Mouse (Mus musculus): ENCODE measurements around the gene Gm26620.

Gene Gm26620

DNA sequence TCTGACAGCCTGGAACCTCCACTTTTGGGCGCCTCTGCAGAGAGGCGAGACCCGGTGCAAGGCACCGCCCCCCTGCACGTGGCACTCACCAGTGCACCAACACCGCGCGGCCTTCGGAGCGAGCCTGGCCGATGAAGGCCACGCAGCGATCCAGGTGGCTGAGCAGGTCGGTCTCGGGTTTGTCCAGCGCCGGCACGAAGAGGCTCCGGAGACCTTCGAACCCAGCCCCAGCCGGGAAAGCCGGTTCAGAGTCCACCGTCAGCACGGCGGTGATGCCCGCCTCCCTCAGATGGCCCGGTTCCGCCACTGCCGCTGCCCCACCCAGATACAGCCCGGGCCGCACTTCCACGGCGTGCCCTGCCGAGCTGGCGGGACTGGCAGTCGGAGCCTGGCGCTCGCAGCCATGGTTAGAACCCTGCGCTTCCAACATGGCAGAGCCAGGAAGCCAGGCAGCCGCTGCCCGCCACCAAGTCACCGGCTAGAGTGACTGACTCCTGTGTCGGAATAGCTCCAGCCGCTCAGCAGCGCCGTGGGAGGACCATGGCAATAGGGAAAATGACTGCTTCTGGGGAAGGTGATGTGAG lies at the start of gene Gm26620, which contains the start of gene Dusp12:
Gm26620 (plus strand) TSS at position 88 of the 584 bp plus-strand sequence.
Dusp12 (minus strand) TSS at position 563 of the 584 bp plus-strand sequence.
- DNase-seq: peak; percentile 83

DNA sequence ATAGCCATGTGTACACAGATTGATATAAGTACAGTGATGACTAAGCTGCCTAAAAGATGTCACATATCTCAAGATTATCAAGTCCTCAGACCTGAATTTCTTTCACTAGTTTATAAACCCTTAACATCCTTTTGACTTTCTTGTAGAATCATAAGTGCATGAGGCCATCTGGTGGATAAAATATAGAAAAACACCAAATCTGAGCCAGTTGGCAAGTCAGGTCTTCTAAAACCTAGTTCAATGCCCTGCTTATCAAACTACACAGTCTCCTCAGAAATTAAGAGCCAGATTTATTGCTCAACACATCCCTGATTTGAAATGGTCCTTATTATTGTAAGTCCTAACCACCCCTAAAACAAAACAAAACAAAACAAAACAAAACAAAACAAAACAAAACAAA lies 45.2 kb upstream of the Gm26620 start:
- no peak for DNase-seq

DNA sequence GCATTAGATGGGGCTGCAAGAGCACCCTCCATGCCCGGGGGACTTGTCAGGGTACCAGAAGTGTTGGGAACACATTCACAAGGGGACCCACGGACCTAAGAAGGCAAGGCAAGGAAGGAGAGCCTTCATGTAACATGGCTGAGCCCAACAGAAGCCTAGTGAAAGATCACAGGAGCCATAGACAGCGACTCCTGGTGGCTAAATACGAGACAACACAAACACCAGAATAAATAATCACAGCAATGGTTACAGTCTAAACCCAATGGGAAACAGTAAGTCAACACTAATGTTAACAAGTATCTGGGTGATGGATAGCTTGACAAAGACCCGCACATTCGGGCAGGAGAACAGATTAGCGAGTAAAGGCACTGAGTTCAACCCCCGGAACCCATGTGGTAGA lies 40.5 kb upstream of the Gm26620 start:
- no peak for DNase-seq

DNA sequence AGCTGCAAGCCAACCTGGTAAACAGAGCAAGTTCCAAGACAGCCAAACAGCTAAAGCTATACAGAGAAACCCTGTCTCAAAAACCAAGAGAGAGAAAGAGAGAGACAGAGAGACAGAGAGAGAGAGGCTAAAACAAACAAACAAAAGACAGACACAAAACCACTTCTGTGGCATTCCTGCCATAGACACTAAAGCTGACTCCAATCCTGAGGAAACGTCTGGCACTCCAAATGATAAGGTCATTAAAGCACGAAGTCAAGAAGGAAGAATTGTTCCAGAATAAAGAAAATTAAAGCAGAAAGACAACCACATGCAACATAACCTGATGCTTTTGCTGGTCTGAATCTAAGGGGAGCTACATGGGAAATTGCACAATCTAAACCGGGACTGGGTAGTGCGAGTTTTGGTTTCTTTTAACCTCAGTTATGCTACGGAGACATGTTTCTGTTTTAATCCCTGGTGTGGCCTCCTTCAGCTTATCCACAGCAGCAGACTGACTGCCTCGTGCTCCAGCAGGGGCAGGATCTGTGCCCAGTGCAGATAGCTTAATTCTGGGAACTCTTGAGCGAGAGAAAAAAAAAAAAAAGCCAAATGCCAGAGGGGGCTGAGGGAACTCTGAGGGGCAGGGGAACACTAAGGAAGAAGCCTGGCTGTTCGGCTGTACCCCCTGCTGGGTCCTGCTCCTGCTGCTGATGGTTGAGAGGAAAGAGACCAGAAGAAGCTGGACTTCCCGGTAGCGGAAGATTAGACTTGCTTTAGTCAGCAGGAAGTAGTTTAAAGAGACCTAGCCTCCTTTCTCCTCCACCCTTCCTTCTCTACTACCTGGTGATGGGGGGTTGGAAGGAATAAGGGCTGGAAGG lies 39.2 kb upstream of the Gm26620 start:
- no peak for DNase-seq

DNA sequence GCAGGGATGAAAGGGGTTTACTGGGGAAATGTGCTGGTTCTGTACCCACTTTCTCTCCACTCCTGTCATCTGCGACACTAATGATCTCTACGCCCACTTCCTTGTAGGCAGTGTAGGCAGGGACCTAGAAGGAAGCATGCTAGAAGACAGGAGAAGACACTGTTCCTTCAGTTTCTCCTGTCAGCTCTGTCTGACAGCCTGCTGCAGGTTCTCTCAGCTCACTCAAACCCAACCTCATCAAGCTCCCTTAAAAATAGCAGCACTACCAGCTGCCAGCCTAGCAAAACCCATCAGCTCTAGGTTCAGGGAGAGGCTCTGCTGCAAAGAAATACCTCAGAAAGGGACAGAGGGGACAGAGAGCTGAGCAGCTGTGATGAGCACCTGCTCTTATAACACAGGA lies 34.9 kb upstream of the Gm26620 start:
- no peak for DNase-seq

DNA sequence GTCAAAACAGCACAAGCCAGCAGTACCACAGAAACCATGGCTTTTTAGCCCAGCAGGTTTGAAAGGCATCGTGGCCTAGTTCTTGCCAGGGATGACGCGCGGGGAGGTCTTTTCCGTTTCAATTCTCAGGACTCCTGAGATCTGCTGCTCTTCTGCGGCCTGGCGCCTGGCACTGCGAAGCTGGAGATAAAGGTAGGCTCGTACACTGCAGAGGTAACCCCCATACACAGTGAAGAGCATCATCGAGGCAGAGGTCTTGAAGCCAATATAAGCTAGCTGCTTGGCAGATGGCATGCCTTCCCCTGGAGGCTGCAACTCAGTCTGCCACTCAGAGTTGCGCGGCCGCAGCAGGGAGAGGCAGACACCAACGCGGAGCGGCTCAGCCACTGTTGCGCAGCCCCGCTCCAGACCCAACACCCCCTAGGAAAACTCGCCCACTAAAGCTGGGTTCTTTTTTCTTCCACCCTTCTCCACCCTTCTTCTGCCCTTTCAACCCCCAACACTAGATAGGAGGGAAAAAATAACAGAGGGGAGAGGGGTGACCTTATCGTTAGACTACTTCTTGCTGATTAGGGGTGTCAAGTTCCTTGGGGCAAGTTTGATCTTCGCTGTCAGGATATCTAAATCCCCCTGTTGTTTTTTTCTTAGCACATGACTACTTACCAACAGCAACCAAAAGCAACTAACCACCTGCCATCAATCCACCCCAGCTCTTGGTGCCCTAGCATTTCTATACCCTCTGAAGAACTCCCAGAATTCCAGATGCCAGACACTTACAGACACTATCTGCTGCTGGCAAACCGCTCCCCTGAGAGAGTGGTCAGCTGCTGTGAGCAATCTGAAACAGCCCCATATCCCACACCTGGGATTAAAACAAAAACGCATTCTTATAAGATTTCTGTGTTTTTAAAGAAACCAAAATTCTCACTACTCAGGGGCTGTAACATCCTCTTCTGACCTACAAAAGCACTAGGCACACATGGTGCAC lies 33.9 kb upstream of the Gm26620 start:
- DNase-seq: no peak

DNA sequence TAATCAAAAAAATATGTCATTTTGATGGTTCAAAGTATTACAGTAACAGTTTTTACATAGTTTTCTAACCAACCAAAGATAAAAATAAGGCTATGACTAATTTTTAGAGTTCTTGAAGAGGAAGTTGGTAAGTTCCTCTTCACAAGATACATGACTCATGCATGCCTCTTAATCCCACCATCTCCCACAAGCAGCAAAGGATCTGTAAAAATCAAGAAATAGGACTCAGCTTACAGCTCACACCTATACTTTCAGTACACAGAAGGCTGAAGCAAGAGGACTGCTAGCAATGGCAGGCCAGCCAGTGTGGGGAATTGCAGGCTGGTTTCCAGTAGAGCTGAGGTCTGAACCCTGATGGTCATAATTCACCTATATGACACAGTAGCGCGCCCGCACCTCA lies 31.3 kb upstream of the Gm26620 start:
- DNase-seq: no peak

DNA sequence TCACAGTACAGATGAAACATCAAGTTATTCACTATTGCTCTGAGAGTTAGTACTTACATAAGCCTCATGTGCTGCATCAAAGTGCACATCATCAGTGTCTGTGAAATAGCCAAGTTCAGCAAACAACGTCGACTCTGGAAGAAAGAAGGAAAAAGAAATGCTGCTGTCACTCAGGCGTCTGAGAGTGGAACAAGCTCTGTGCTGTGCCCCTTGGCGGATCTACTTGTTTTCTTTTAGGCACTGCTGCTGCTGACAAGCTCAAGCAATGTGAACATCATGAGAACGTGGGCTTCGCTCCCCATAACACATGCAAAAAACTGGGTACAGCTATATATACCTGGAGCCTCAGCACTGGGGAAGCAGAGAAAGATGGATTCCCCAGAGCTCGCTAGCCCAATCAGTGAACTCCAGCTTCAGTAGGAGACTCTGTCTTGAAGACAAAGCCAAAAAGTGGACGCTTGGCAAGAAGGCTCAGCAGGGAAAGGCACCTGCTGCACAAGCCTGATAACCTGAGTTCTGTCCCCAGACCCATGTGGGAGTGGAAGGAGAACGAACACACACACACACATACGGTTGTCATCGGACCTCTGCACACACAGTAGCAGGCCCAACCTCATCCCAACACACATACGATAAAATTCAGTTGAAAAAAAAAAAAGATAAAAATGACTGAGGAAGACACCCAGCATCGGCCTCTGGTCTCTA lies 29.7 kb upstream of the Gm26620 start:
- no peak for DNase-seq

DNA sequence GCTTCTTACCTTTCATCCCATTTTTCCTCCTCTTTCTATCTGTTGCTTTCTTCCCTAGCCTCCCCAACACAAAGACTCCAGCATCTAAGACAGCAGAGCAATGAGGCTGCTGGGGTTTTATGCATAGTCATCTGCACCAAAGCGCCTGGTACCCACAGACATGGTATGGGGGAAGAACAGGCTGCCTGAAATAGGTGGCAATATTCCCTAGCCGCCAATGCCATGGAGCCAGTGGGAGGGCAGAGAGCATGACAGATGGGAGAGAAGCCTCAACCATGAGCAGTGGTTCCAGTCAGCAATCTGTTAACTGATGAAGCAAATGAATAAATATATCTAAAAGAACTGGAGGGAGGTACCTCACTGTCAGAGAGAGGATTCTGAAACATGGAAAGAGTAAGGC lies 27.5 kb upstream of the Gm26620 start:
- no peak for DNase-seq

DNA sequence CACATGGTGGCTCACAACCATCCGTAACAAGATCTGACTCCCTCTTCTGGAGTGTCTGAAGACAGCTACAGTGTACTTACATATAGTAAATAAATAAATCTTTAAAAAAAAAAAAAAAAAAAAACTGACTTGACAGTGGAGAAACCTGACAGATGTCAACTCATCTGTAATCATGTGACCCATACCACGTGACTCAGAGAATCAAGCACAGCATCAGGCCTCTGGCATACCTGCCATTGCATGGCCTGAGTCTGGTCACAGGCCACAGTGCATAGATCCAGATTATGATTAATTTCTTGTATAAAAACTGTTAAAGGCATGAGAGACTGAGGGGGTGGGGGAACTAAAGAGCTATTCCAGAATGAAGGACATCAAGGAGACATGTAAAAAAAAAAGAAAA lies 26.0 kb upstream of the Gm26620 start:
- no peak for DNase-seq

- no peak for DNase-seq
These were observed 23.0 kb upstream of the Gm26620 start for GRCm38 (mm10) chr1:170861671-170862434.

DNA sequence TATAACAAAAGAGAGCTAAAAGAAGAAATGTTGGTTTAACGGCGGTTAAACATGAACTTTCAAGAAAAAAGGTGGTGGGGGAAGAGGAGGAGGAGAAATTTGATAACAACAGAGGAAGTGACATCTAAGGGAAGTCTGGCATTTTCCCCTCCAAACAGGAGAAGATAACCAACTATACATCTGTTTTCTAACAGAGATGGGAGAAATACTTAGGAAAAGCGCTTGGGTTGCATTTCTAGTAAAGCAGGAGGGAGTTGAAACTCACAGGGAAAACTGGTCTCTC lies 22.5 kb upstream of the Gm26620 start:
- no peak for DNase-seq

DNA sequence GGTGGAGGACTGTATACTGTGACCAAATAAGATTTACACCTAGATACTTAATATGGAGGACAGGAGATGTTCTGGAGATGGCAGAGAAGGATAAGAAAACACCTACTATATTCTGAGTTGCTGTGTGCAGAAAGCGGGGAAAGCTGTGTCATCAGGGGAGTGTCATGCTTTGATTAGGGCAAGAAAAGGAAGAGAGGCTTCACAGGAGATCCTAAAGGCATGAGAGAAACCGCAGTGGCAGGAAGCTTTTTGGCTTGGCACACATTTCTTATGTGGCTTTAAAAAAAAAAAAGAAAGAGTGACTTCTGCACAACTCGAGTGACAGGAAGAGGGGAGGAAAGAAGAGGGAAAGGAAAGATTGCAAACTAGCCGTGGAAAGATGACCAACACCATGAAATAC lies 21.8 kb upstream of the Gm26620 start:
- no peak for DNase-seq

DNA sequence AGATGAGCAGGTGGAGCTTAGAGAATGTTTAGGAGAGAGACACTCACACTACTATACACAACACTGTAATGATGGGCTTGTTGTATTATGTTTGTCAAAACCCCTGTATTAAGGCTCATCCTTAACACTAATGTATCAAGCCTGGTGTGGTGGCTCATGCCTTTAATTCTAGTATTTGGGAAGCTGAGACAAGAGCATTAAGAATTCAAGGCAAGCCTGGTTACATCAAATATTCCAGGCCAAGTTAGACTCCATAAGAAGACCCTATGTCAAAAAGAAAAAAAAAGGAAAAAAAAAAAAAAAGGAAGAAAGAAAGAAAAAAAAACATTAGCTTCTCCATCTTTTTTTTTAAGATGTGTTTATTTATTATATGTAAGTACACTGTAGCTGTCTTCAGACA lies 20.6 kb upstream of the Gm26620 start:
- no peak for DNase-seq

DNA sequence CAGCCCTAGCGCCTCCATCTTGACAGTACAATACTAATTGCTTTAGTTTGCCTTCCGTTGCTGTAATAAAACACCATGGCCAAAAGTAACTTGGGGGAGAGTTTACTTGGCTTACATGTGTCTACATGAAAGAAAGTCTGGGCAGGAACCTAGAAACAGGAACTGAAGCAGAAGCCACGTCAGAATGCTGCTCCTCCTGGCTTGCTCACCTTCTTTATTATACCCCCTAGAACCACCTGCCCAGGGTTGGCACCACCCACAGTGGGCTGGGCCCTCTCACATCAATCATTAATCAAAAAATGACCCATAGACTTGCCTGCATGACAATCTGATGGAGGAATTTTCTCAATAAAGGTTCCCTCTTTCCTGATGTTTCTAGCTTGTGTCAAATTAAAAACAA lies 20.1 kb upstream of the Gm26620 start:
- DNase-seq: no peak

DNA sequence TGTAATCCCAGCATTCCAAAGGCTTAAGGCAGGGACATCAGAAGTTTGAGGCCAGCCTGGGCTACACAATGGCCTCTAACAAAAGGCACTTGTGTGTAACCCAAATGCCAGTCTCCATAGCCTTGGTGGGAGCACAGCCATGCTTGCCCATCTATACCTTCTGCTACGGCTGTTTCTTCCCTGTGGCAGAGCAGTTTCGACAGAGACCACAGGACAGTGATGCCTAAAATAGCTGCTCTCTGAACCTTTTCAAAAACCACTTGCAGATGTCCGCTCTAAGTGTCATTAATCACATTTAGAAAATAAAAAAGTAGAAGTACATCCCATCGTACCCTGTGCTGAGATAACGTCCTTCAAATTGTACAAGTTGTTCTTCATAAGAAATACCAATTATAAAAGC lies 19.5 kb upstream of the Gm26620 start:
- DNase-seq: no peak

- no peak for DNase-seq
These were observed 17.7 kb upstream of the Gm26620 start for GRCm38 (mm10) chr1:170866992-170867690.

DNA sequence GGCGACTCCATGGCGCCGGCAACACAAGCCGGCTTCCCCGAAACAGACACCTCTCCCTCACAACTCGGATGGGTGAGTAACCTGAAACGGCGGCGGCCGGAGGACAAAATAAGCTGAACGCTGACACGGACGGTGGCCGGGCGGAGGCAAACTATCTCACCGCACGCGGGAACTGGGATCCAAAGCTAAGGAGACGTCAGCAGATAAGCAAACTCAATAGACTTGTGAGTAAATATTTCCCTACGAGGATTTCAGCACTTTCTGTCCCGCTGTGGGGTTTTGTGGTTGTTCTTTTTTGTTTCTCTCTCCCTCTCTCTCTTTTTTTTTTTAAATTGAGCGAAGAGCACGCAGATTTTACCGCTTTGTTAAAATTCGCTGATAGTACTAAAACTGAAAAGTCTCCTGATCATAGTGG lies 17.2 kb upstream of the Gm26620 start, which contains the start of gene Atf6:
Atf6 (minus strand) TSS at position 81 of the 415 bp plus-strand sequence.
- DNase-seq: peak; percentile 97

- peak; percentile 76 for DNase-seq
These were observed 16.6 kb upstream of the Gm26620 start for GRCm38 (mm10) chr1:170868107-170868904.

- no peak for DNase-seq
These were observed 16.0 kb upstream of the Gm26620 start for GRCm38 (mm10) chr1:170868905-170869283.

Data from cerebellum, adult 8-10 months (tissue).